Mouse (Mus musculus) layer of hippocampus, adult 2 months (tissue): Measurements from ENCODE around the gene Btbd1. TPM values are rescaled to one million over a fixed set of nuclear protein-coding genes. Genes with fewer than 3 reads are reported as not detected.

Source experiments
- DNase-seq, 2 experiments: peaks; one replicate each; pipeline ENCODE4 v3.0.0; 2022; ENCODE audit warnings: low spot score in 2 of 2
- H3K27ac ChIP-seq: fragments of 200-600 bp; 2 replicates; pipeline ENCODE4 v1.8.1; 2022
- H3K4me3 ChIP-seq: fragments of 200-600 bp; 2 replicates; pipeline ENCODE4 v1.8.1; 2022; ENCODE audit warnings: mild to moderate bottlenecking
- CTCF ChIP-seq: fragments of 200-600 bp; conservative IDR thresholded peaks from 2 replicates; pipeline ENCODE4 v1.8.1; 2022; ENCODE audit warnings: antibody characterized with exemption, mild to moderate bottlenecking, moderate library complexity
- total RNA-seq, 2 experiments: library from RNA; stranded (reverse); gene quantifications; 2 replicates each; pipeline ENCODE4 v1.2.3; 2021

Btbd1 gene
- total RNA-seq, 2 experiments from 2014 or later, result 97.5 to 104 TPM

- DNase-seq, result no peak
- H3K4me3 ChIP-seq, result no peak overlapping the region
- no peak for TF ChIP-seq CTCF
- no peak overlapping the region for H3K27ac ChIP-seq
Observed at GRCm38 (mm10) chr7:81860996-81861395, 31.8 kb upstream of the Btbd1 start.

- TF ChIP-seq CTCF, result no peak
- peak overlapping the region; percentile 74; the same call in 1 of the 2 replicates for H3K27ac ChIP-seq
- peak overlapping the region; percentile 67; the same call in 1 of the 2 replicates for H3K4me3 ChIP-seq
- no peak for DNase-seq
Observed at GRCm38 (mm10) chr7:81860071-81860470, 30.8 kb upstream of the Btbd1 start.

GRCm38 (mm10) chr7:81858968-81859721 lies 29.9 kb upstream of the Btbd1 start, which contains the start of gene Tm6sf1:
Gene Tm6sf1, plus strand, starts transcription at chr7:81859001.
- DNase-seq, result no peak
- H3K27ac ChIP-seq, result peak within 1 kb of the TSS; percentile 74
- TF ChIP-seq CTCF, result no peak

GRCm38 (mm10) chr7:81858236-81858635 lies 29.0 kb upstream of the Btbd1 start:
- no peak for DNase-seq
- TF ChIP-seq CTCF, result no peak
- no peak overlapping the region; the same call in 1 of the 2 replicates for H3K27ac ChIP-seq
- no peak overlapping the region for H3K4me3 ChIP-seq

More at GRCm38 (mm10) chr7:81858968-81859721, 29.9 kb upstream of the Btbd1 start, which contains the start of gene Tm6sf1:
- peak within 1 kb of the TSS; percentile 67 for H3K4me3 ChIP-seq

- TF ChIP-seq CTCF, result no peak
- DNase-seq, result no peak
- Histone ChIP-seq H3K27ac (no peak overlapping the region), H3K4me3 (no peak overlapping the region)
Observed at GRCm38 (mm10) chr7:81856221-81856620, 27.0 kb upstream of the Btbd1 start.

- DNase-seq, result no peak
- Histone ChIP-seq H3K4me3 (no peak within 1 kb of the TSS), H3K27ac (no peak within 1 kb of the TSS)
- TF ChIP-seq CTCF, result no peak
Observed at GRCm38 (mm10) chr7:81855694-81856093, 26.5 kb upstream of the Btbd1 start, which contains the start of gene Gm10160. Gene Gm10160, minus strand, starts transcription at chr7:81855794.

- DNase-seq, result no peak
- H3K27ac ChIP-seq, result no peak overlapping the region
- H3K4me3 ChIP-seq, result no peak overlapping the region
- no peak for TF ChIP-seq CTCF
Observed at GRCm38 (mm10) chr7:81854568-81855307, 25.5 kb upstream of the Btbd1 start.

- no peak for DNase-seq
- no peak for TF ChIP-seq CTCF
- Histone ChIP-seq H3K4me3 (no peak overlapping the region), H3K27ac (no peak overlapping the region)
Observed at GRCm38 (mm10) chr7:81851706-81852105, 22.5 kb upstream of the Btbd1 start.

- Histone ChIP-seq H3K4me3 (no peak overlapping the region), H3K27ac (no peak overlapping the region)
- no peak for TF ChIP-seq CTCF
- no peak for DNase-seq
Observed at GRCm38 (mm10) chr7:81850171-81850570, 20.9 kb upstream of the Btbd1 start.

- no peak for DNase-seq
- TF ChIP-seq CTCF, result no peak
- H3K27ac ChIP-seq, result no peak overlapping the region
Observed at GRCm38 (mm10) chr7:81849633-81850032, 20.4 kb upstream of the Btbd1 start.

GRCm38 (mm10) chr7:81849214-81849613 lies 20.0 kb upstream of the Btbd1 start:
- no peak overlapping the region for H3K27ac ChIP-seq
- no peak overlapping the region for H3K4me3 ChIP-seq
- DNase-seq, result no peak
- no peak for TF ChIP-seq CTCF

More at GRCm38 (mm10) chr7:81849633-81850032, 20.4 kb upstream of the Btbd1 start:
- no peak overlapping the region for H3K4me3 ChIP-seq

- no peak for TF ChIP-seq CTCF
- Histone ChIP-seq H3K4me3 (no peak overlapping the region), H3K27ac (no peak overlapping the region)
- no peak for DNase-seq
Observed at GRCm38 (mm10) chr7:81847777-81848176, 18.5 kb upstream of the Btbd1 start.

- DNase-seq, result no peak
- Histone ChIP-seq H3K4me3 (no peak overlapping the region), H3K27ac (no peak overlapping the region)
- TF ChIP-seq CTCF, result no peak
Observed at GRCm38 (mm10) chr7:81847010-81847409, 17.8 kb upstream of the Btbd1 start.

GRCm38 (mm10) chr7:81846008-81846407 lies 16.8 kb upstream of the Btbd1 start:
- Histone ChIP-seq H3K4me3 (no peak overlapping the region), H3K27ac (no peak overlapping the region)
- DNase-seq, result no peak
- no peak for TF ChIP-seq CTCF
